Mouse (Mus musculus) layer of hippocampus, postnatal 14 days (tissue): ENCODE results near the gene Aff1. TPM values are rescaled to one million over a fixed set of nuclear protein-coding genes. Genes with fewer than 3 reads are reported as not detected.
A peak's percentile ranks its signal among the peaks of the same experiment; 100 is the strongest.

Experiments used
- DNase-seq, 2 experiments: peaks; one replicate each; pipeline ENCODE4 v3.0.0; 2021 to 2022; ENCODE audit warnings: low spot score in 2 of 2, mixed read lengths in 1 of 2
- total RNA-seq, 2 experiments: library from RNA; stranded (reverse); gene quantifications; 2 replicates each; pipeline ENCODE4 v1.2.3; 2021

The Aff1 gene
- total RNA-seq, 2 experiments from 2014 or later = 13.1 to 14.0 TPM

DNA sequence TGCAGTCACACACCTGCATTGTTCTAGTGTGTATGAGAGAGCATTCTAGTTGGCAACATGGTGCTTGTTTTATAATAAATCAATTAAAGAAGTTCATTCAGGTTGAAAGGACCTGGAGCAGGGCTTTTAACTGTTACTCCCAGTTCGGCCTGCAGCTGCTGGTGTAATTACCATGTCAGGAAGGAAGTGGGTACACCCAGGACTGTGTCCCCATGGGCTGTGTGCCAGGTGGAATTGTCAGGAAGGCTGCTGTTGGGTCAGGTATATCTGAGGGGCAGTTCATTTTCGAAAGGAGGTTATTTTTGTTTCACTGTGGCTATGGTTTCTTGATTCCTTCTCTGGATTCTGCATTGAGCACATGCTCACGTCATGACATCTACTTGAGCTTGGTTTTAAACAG, 107.3 kb downstream of the Aff1 start:
- no peak for DNase-seq

DNA sequence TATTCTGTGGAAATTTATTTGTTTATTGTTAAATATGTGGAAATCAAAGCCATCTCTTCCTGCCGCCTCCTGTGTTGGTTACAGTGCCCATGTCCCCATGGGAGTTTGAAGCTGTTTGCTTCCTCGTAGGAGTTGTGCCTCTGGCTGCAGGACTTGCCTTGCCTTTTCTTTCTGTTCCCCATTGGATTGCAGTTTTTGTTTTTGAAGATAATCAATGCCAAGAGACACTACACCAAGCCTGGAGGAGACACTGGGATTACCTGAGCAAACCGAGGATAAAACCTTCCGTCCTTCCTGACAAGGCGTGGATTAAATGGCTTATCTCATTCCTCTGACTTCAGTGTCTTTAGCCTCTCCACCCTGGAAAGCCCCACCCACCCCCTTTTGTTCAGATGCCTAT, 107.8 kb downstream of the Aff1 start:
- no peak for DNase-seq

DNA sequence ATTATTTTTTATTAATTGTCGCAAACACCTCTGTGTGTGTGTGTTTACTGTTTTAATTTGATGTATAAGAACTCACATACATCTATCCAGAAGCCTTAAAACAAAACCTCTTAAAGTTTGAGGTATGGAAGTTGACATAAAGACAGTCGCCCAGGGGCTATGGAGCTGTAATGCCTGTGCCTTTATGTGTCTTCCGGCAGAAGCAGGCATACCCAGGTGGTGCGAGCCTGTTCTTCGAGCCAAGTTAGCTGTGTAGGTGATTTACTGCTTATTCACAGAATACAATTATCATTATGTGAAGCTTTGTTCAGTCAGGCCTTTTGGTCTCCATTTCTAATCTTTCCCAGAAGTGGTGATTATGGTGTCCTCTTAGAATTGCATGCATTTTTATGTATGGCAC, 111.2 kb downstream of the Aff1 start:
- no peak for DNase-seq

DNA sequence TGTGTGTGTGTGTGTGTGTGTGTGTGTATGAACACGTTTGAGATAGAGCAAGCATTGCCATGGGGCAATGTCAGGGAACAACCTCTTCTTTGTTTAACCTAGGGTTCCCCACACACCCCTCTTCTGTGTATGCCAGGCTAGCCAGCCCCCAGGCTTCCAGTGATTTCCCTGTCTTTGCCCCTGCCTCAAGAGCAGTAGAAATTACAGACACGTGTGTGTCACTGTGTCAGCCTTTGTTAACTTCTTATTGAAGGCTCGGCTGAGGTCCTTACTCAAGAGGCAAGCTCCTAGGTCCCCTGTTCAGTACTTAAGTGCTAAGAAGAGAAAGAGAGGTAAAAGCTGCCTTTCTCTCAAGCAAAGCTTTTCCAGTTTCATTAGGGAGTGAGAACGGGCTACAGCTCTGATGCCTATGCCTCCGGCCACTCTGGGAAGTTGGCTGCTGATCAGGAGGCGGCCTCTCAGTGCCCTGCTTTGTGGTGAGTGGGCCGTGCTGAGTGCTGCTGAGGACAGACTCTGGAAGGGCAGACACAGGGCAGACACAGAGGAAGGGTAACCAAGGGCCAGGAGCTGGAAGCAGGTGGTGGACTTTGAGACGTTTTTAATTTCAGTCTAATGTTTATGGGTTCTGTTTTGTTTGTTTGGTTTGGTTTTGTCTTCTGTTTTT, 111.9 kb downstream of the Aff1 start:
- peak in 1 of 2 experiments; percentile 68 for DNase-seq

DNA sequence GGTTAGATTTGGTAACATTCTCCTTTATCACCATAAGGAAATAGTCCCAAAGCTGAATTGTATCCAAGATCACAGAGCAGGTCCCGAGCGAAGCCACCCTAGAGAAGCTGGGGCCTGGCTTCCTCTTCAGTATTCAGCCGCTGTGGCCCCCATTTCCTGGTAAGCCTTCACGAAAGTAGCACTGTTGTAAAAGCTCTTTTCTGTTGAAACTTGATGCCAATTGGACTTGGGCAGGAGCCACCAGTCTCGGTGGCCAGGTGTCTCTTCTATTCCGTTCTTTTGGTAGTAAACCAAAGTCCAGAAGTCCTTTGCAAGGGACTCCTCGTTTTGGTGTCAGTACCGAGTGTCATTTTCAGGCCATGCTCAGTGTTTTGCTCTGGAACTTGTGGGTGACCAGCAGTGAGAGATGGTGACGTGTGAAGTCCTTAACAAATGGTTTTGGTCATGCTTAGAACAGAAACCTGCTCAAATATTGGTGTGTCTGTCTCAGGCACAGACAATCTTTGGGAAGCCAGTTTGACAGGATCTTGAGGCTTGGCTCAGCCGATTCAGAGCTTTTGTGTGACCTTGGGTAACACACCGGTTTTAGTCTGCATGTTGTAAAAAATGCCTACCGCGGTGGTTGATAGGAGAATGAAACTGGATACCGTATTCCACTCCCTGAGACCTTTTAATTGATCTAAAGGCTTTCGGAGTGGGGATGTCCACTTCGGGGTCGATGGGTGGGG, 114.8 kb downstream of the Aff1 start:
- DNase-seq = no peak

DNA sequence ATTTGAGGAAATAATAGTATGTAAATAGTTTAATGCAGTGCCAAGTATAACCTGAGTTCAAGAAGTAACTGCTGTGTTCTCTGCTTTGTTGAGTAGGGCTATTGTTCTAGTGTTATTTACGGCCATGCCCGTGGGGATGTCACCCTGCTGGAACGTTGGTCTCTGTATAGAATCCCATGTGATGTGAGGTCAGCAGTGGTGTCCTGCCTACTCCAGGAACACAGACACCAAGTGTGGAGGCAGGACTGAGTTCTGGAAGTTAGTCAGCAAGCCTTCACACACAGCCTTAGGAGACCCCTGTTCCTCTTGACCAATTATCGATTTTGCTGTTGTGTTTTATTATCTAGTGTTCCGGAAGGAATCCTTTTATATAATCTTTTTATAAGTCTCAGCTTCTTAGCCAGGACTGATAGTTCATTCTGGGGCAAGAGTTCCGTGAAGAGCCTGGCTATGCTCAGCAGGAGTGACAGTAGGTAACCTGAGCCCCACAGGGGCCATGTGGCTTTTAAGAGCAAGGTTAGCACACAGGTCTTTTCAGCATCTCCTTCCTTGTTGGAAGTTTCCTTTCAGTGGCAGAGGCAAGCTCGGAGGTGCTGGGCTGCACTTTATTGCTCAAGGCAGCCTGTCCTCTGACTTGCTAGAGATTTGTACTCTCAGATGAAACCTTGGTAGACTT, 115.6 kb downstream of the Aff1 start:
- no peak for DNase-seq

DNA sequence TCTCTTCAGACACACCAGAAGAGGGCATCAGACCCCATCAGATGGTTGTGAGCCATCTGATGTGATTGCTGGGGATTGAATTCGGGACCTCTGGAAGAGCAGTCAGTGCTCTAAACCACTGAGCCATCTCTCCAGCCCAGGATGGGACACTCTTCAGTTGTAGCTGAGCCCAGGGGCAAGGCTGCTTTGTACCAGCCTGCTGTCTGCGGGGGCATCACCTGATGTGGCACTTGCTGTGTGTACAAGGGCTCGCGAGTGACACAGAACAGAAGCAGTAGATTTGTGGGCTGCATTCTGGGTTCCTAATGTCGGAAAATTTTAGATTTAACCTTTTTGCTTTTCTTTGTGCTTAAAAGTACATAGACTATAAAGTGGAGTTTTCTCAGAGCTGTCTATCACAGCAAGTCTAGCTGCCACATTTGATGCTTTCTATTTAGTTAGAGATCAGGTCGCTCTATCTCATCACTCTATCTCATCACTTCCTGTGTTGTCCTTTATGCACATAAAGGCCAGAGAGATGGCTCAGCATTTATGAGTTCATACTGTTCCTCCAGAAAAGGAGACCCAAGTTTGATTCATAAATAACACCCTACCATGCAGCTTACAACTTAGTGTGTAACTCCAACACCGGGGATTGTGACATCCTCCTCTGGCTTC, 117.6 kb downstream of the Aff1 start:
- DNase-seq = no peak

DNA sequence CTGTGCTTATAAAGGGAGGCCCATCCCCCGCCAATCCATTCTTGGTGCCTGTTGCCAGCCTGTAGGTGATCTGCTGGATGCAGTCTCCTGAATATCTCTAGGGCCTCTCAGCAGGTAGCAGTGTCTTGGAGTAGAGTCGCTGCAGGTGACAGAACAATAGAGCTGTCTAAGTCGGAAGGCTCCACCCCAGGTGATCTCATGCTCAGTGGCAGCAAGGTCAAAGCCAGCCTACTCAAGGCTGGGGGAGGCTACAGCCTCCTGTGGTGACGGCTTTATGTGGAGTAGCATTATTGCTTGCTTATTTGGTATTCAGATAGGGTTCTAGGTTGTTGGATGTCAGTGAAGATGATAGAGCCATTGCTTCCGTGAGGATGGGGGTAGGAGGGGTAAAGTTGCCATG, 121.1 kb downstream of the Aff1 start:
- DNase-seq = no peak

DNA sequence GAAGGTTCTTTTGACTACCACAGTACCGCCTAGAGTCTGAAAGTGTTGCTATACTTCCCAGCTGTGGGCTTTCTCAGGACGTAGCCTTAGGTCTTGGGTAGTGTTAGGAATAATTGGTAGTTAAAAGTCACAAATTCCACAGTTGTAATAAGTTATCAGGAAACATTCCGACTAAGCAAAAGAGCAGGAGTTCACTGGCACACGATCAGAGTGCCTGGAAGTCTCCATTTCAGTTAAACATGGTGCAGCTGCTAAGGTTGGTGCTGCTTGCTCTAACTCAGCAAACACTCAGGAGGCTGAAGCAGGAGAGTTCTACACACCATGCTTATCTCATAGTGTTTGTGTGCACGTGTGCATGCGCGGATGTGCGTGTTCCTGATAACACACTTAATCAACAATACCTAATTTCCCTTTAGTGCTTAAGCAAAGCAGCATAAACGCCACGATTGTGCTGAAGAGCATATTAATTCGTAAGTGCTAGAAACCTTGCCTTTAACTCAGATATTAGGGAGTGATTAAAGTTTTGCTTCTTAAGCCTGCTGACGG, 121.9 kb downstream of the Aff1 start:
- no peak for DNase-seq

DNA sequence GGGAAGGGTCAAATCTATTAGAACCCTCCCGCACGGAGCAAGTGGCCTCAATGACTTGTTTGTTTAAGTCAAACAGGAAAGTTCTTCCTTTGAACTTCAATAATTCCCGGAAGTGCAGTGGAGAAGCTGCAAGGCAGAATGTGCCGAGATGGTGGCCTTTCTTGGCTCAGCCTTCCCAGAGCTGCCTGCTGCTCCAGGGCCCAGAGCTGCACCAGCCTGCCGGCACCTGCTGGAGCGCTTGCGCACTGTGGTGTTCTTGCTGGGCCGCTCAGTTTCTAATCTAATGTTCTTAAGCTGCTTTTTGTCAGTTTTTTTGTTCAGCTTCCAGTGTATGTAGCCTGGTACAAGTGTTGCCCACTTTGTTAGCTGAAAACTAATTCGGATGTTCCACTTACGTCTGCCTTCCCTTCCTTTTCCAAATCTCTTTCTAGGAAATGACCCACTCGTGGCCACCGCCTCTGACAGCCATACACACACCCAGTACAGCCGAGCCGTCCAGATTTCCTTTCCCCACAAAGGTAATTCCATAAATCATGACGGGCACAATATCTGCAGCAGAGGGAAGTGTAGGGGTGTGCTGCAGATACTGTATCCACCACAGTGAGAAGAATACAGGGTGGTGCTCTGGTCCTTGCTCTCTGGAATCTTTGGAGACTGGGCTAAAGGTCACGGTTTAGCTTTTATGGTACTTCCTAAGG, 122.5 kb downstream of the Aff1 start:
- DNase-seq = no peak

DNA sequence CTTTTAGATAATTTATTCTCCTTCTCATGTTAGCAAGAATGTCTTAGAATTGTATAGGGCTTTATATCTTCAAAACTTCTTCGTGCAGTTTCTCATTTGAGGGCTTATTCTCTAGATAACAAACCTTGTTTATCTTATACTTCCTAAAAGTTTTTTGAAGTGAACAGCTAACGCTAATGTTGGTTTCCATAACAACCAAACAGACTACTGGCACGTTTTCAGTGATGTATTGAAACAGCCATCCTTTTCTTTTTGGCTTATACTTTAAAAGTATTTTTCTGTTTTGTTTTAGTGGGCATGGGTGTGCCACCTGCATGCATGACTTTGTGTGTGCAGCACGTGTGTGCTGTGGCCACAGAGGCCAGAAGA, 123.1 kb downstream of the Aff1 start:
- DNase-seq = no peak

DNA sequence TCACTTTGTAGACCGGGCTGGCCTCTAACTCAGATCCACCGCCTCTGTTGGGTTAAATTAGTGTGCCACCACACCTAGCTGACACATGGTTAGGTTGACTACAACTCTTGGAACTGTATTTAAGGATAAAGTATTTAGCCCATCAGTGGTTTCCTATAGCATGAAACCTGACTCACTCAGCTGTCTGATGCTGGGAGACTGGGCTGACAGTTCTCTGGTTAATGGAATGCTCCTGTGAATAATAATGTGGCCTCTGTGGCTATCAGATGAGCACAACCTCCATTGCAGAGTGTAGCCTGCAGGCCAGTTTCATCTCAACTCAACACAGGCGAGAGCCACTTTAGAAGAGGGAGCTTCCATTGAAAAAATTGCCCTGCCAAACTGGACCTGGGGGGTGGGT, 124.5 kb downstream of the Aff1 start:
- DNase-seq = no peak

DNA sequence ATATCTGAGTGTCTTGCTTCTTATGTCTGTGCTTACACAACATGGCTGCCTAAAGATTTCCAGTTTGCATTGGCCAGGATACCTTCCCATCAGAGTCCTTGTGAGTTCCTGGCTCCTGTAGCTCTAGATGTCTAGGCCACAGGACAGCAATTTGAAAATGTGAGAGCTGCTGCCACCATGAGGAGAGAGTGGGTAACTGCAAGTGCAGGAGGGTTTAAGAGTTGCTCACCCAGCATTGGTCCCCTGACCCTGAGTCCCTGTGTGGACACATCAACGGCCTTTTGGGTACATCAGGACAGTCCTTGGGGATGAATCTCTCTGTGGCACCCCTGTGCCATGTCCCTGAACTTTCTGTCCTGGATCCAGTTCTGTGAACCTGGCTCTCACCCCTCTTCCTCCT, 125.6 kb downstream of the Aff1 start:
- peak; percentile 77 to 86 for DNase-seq

DNA sequence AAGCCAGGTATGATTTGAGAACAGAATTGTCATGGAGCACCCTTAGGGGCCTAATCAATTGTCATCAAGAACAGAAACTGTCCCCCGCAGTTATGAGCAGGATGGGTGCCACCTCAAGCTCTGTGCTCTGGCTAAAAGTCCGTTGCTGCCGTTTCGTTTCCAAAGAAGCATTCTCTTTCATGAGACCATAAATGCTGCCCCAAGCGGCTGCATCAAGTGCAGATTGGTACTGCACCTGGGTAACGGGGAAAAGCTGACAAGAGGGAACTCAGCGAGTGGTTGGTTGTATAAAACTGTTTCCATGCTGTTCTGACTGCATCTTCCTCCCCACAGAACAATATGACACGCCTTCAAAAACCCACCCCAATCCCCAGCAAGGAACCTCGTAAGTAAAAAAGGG, 126.4 kb downstream of the Aff1 start:
- no peak for DNase-seq

DNA sequence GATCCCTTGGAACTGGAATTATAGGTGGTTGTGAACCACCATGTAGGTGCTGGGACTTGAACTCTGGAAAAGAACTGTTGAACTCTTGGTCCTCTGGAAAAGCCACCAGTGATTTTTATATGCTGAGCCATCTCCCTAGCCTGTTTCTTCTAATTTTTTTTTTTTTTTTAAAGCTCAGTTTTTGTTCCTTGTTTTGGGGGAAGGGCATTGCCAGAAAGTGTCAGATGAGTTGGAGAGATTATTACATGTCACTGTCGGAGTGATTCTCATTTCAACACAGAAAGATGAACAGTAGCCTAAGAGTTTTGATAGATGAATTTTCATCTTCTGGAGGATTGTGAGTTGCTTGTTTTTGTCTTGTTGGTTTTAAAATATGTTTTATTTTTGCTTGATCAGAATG, 127.5 kb downstream of the Aff1 start:
- no peak for DNase-seq

DNA sequence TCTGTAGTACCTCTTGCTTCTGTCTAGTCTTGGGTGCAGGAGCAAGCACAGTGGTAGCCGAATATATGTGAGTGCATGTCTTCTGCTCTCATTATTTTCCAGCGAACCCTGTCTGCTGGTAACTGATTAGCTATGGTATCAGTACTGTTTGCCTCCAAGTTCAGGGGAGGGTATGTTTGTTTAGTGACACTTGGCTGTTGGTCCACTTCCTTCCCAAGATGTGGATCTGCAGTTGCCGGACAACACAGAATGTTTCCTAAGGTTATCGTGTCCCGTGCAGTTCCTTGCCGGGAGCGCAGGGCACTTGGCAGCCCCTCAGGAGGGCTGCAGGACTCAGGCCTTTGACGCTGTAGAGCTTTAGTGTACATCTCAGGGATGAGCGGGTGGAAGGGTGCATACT, 128.9 kb downstream of the Aff1 start:
- DNase-seq = no peak

DNA sequence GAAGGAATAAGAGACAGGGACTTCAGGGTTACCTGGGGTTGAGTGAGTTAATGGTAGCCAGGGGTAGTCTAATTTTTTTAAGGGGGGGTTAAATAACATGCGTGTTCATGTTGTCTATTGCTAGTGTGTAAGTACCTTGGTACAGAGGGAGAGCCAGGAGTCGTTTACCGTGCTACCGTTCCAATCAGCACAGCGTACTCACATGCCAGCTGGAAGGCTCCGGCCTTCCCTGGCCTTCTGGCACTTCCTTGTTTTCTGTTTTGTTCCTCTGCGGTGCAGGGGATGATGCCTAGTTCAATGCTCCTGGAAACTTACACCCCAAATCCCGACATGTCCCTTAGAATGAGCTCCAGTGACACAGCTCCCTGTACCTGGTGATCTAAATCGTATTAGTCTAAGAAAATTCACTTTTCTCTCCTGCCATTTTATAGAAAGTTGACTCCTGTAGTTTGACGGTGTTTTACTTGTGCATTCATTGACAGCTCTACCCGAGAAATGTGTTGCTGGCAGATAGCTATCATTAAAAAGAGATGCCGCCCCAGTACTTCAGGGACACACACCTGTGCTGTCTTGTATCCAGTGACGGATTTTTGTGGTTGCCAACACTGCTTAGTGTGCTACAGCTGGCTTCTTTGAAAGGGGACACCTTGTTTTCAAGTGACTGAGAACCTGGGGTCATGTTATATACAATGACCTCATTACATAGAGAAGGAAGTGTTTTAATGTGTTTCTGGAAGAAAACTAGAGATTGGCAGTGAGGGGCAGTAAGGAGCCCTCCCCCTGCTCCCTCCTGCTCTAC, 129.5 kb downstream of the Aff1 start:
- DNase-seq = no peak

DNA sequence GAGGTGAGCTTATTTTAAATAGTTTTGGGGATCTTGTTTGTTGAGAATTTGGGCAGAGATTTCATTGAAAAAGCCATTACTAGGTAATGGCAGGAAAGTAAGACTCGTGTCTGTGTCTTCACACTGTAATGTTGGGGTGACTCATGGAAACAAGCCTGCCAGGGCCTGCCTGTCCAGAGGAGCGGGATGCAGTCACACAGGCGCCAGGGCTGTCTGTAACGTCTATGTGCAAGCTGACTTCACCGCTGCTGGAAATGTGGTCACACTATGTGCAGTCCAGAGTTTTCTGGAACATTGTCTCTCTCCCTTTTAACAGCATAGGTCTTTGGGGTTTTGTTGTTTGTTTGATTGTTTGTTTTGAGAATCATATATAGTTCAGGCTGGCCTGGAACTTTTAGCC, 130.8 kb downstream of the Aff1 start:
- no peak for DNase-seq

DNA sequence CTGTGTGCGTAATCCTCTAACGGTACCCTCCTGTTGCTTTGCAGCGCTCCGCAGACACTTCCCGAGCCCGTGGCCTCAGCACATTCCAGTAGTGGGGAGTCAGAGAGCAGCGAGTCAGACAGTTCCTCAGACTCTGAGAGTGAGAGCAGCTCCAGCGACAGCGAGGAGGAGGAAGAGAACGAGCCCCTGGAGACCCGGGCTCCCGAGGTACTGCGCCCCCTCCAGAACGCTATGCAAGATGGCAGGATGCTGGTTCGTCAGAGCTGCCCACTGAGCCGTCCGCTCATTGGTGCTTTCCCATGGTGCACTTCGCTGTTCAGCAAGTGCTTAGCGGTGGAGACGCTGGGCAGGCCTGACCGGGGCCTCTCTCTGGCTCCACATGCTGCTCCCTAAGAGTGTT, 136.1 kb downstream of the Aff1 start:
- DNase-seq = no peak

DNA sequence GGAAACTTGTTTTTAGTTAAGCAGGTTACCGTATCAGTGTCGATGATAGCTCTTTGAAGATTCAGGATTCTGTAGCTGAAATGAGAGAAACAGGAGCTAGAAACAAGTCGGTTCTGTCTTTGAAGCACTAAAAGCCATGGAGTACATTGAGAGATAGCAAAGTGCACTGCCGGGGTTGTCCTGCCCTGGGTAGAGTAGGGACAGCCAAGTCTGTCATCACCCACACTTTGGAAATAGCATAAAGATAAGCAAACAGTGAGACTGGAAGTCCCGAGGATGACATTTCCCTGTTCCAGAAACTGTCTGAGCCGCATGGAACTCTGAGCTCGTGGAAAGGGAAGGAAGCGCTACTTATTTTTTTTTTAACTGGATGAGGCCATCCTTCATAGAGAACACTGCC, 136.6 kb downstream of the Aff1 start:
- DNase-seq = no peak
